Mouse (Mus musculus) midbrain, postnatal 0 days (tissue): ENCODE measurements around the gene Zfp462. TPM values are rescaled to one million over a fixed set of nuclear protein-coding genes. Genes with fewer than 3 reads are reported as not detected.

ENCODE experiments used
- ATAC-seq: fragments of 200-750 bp; cut with Nextera tagmentation; 2 replicates; pipeline ENCODE4 v1.8.0; 2017; ENCODE audit warnings: moderate number of reproducible peaks, mild to moderate bottlenecking, moderate TSS enrichment, moderate library complexity; ENCODE audit not compliant: low FRiP score
- DNase-seq: peaks from one replicate; pipeline ENCODE4 v3.0.0-alpha.2; 2015; ENCODE audit warnings: low spot score
- H3K27ac ChIP-seq: fragments of 300-500 bp; sonication (generic); 2 replicates; pipeline ENCODE4 v1.5.1; 2014; ENCODE audit warnings: low read depth, mild to moderate bottlenecking, low read length, mixed read lengths
- H3K27me3 ChIP-seq: fragments of 300-500 bp; sonication (generic); 2 replicates; pipeline ENCODE4 v1.6.1; 2014; ENCODE audit warnings: low read length, control low read depth, mixed read lengths; ENCODE audit not compliant: insufficient read depth
- H3K36me3 ChIP-seq: fragments of 300-500 bp; sonication (generic); 2 replicates; pipeline ENCODE4 v1.6.1; 2014; ENCODE audit warnings: low read length, control low read depth, mixed read lengths; ENCODE audit not compliant: insufficient read depth
- H3K4me1 ChIP-seq: fragments of 300-500 bp; sonication (generic); 2 replicates; pipeline ENCODE4 v1.6.1; 2014; ENCODE audit warnings: mild to moderate bottlenecking, control low read depth, antibody characterized with exemption, low read length, mixed read lengths; ENCODE audit not compliant: insufficient read depth
- H3K4me2 ChIP-seq: fragments of 300-500 bp; sonication (generic); 2 replicates; pipeline ENCODE4 v1.6.1; 2014; ENCODE audit warnings: low read depth, mild to moderate bottlenecking, low read length, mixed read lengths; ENCODE audit not compliant: poor library complexity, severe bottlenecking
- H3K4me3 ChIP-seq: fragments of 300-500 bp; sonication (generic); 2 replicates; pipeline ENCODE4 v1.5.1; 2014; ENCODE audit warnings: low read depth, mild to moderate bottlenecking, low read length, moderate library complexity
- H3K9ac ChIP-seq: fragments of 300-500 bp; sonication (generic); replicated peaks from 2 replicates; pipeline ENCODE4 v1.6.1; 2014; ENCODE audit warnings: mild to moderate bottlenecking, low read length, moderate library complexity, mixed read lengths; ENCODE audit not compliant: poor library complexity, severe bottlenecking
- H3K9me3 ChIP-seq: fragments of 300-500 bp; sonication (generic); 2 replicates; pipeline ENCODE4 v1.6.1; 2016; ENCODE audit warnings: low read length, control low read depth
- CTCF ChIP-seq: IDR thresholded peaks from 2 replicates; pipeline ENCODE4 v1.5.1; 2016; ENCODE audit warnings: antibody characterized with exemption, mild to moderate bottlenecking
- WGBS: fragments of 180-500 bp; shearing (Covaris S2); extraction: QIAGEN DNeasy Blood & Tissue Kit; methylation state at CpG from one replicate; pipeline ENCODE4 v1.1.7; 2014; 5-methylcytosine and 5-hydroxymethylcytosine counted together
- polyA plus RNA-seq: library from polyadenylated mRNA; unstranded; fragments of >200 nt; fragmentation: Nextera tagmentation; extraction: Ambion mirVana; gene quantifications from 2 replicates; pipeline ENCODE4 v1.2.1, GENCODE M21; 2015
- total RNA-seq: library from RNA; depleted of rRNA; stranded (reverse); fragments of >200 nt; gene quantifications from 2 replicates; pipeline ENCODE4 v1.2.3, GENCODE M21; 2014

Zfp462 gene
- total and polyA plus RNA-seq, 2 experiments from 2014 or later, result 9.1 to 51.5 TPM

DNA sequence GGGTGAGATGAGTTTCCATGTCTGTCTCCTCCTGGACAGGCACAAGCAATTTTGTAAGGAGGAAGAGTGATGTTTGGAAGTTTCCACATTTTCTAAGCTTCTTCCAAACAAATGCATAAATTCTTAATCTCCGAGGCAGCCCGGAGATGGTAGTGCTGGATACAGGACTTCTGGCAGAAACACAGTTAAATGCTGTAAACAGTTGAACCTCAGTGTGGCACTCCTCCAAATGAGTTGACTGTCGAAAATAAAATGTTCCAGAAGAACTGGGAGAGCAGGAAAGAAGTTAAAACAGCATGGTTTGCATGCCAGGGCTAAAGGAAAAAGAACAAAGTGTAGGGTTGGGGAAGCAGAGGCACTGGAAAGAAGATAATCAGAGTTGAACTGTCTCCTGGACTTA is 9.6 kb downstream of the Zfp462 start:
- Histone ChIP-seq H3K27me3 (no peaks in the 10 kb centered on the region), H3K4me3 (no peak overlapping the region), H3K4me1 (peaks cover 15% of the 10 kb centered on the region; the same call in 1 of the 2 replicates), H3K36me3 (no peaks in the 10 kb centered on the region), H3K4me2 (no peak overlapping the region), H3K9ac (no peak overlapping the region), H3K27ac (no peak overlapping the region), H3K9me3 (no peaks in the 10 kb centered on the region)
- ATAC-seq, result no peak
- WGBS, result 60% methylated on average over 3 of the region's 3 CpGs
- no peak for TF ChIP-seq CTCF
- no peak for DNase-seq

GRCm38 (mm10) chr4:54960776-54961175 is 15.9 kb downstream of the Zfp462 start:
- DNase-seq, result no peak
- no peak overlapping the region for H3K4me3 ChIP-seq
- no peaks in the 10 kb centered on the region for H3K4me1 ChIP-seq
- no peak overlapping the region for H3K9ac ChIP-seq
- no peaks in the 10 kb centered on the region for H3K27me3 ChIP-seq
- no peak for TF ChIP-seq CTCF
- H3K9me3 ChIP-seq, result no peaks in the 10 kb centered on the region
- H3K4me2 ChIP-seq, result no peak overlapping the region
- WGBS, result 82% methylated on average over 4 of the region's 4 CpGs
- no peaks in the 10 kb centered on the region for H3K36me3 ChIP-seq
- no peak overlapping the region for H3K27ac ChIP-seq
- ATAC-seq, result no peak

DNA sequence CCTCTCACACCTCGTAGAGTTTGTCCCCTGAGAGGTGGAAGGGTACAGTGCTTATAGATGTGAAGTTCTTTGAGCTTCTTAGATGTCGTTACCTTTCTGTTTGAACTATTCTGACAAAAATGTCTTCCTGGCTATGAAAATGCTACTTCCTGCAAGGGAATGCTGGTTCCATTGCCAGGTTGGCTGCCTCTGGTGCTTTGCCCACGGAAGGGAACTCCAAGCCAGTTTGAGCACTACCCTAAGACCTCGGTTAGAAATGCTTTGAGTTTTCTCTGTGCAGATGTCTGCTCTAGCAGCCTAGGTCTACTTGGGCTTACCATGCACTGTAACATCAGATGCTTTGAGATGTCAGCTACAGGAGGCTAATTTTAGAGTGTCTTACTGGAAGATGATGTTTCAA is 17.3 kb downstream of the Zfp462 start:
- Histone ChIP-seq H3K27me3 (no peaks in the 10 kb centered on the region), H3K4me3 (no peak overlapping the region), H3K9me3 (no peaks in the 10 kb centered on the region), H3K27ac (no peak overlapping the region), H3K4me2 (no peak overlapping the region), H3K9ac (no peak overlapping the region), H3K4me1 (peaks cover 6% of the 10 kb centered on the region), H3K36me3 (no peaks in the 10 kb centered on the region)
- TF ChIP-seq CTCF, result no peak
- ATAC-seq (no peak), DNase-seq (no peak)
- 88% methylated on average over 4 of the region's 4 CpGs for WGBS

- Histone ChIP-seq H3K36me3 (no peaks in the 10 kb centered on the region), H3K27me3 (no peaks in the 10 kb centered on the region), H3K4me1 (peaks cover 10% of the 10 kb centered on the region), H3K9me3 (no peaks in the 10 kb centered on the region), H3K9ac (no peak overlapping the region), H3K4me3 (no peak overlapping the region), H3K4me2 (no peak overlapping the region), H3K27ac (no peak overlapping the region)
- no peak for ATAC-seq
- no peak for DNase-seq
- no peak for TF ChIP-seq CTCF
- 82% methylated on average over 7 of the region's 7 CpGs for WGBS
Observed at GRCm38 (mm10) chr4:54963551-54963950, 18.7 kb downstream of the Zfp462 start.

- 68% methylated on average over 9 of the region's 9 CpGs for WGBS
- Histone ChIP-seq H3K27me3 (no peaks in the 10 kb centered on the region), H3K9ac (no peak overlapping the region), H3K27ac (no peak overlapping the region), H3K36me3 (no peaks in the 10 kb centered on the region), H3K4me3 (no peak overlapping the region), H3K4me2 (no peak overlapping the region), H3K9me3 (no peaks in the 10 kb centered on the region), H3K4me1 (peaks cover 10% of the 10 kb centered on the region)
- no peak for ATAC-seq
- no peak for DNase-seq
- no peak for TF ChIP-seq CTCF
Observed at GRCm38 (mm10) chr4:54965169-54965695, 20.4 kb downstream of the Zfp462 start.

DNA sequence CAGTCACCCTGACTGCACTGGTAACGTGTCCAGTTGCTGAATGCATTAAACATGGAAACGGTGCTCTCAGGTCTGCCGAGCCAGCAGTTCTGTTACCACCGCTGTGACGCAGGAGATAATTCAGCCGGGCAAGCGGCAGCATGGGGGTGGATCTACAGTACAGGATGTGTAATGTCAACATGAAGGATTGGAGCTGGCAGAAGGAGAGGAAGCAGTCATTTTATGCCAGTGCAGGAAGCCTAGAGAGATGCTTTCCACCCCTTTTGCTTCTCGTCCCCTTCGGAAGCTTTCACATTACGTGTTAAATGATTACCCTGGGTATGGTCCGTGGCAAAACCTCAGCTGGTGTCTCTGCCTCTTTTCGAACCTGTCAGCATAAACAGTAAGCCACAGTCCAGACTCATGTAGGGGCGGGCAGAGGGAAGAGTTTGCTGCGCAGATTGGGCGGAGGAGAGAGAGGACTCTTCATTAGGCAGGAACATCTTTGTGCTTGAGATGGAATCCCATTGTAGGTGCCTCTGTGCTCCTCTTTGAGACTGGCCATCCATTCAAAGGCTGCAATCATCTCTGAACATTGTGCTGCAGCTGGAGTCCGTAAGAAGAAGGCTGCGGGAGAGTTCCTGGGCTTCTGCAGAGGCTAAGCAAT is 21.4 kb downstream of the Zfp462 start:
- TF ChIP-seq CTCF, result no peak
- peak overlapping the region; percentile 1; the same call in 1 of the 2 replicates for H3K4me2 ChIP-seq
- WGBS, result 64% methylated on average over 17 of the region's 17 CpGs
- no peak overlapping the region for H3K4me3 ChIP-seq
- H3K4me1 ChIP-seq, result peaks cover 10% of the 10 kb centered on the region
- no peak overlapping the region for H3K9ac ChIP-seq
- H3K9me3 ChIP-seq, result no peaks in the 10 kb centered on the region
- DNase-seq, result peak; percentile 55
- H3K27ac ChIP-seq, result peak overlapping the region; percentile 13
- H3K36me3 ChIP-seq, result no peaks in the 10 kb centered on the region
- H3K27me3 ChIP-seq, result no peaks in the 10 kb centered on the region
- ATAC-seq, result no peak
